ENCODE assay signal across 24 mouse cellular contexts in genomic region chr11:118375881-118376280, GRCm38 (mm10). TPM values are rescaled to one million over a fixed set of nuclear protein-coding genes. Genes with fewer than 3 reads are reported as not detected.
DNase-seq lines count a peak whose midpoint lies in the region; ATAC-seq and TF ChIP-seq lines count a peak whose summit lies in the region.
"Had no signal": no experiment of that assay in that cellular context is flagged by ENCODE, and none has a peak within 500 bp of the region (broad histone marks: within the 10 kb centered on the region; RNA-seq: fewer than 3 reads in every experiment).

No protein-coding gene starts in this region.

- no peak overlapping the region for H3K9ac ChIP-seq in kidney, postnatal 0 days (ENCODE audit: low read depth, low read length)
- H3K9ac ChIP-seq: forebrain, embryonic 15.5 days; neural tube, embryonic 15.5 days; stomach, embryonic 15.5 days had no signal

- no peaks in the 10 kb centered on the region for H3K36me3 ChIP-seq in kidney, postnatal 0 days (ENCODE audit: insufficient read depth, low read length)
- H3K36me3 ChIP-seq: forebrain, embryonic 15.5 days; heart, embryonic 10.5 days; neural tube, embryonic 15.5 days; stomach, embryonic 15.5 days had no signal

- peak; percentile 66 to 72 for DNase-seq in adrenal gland, adult (ENCODE audit: inconsistent age in 2 of 2, low spot score in 1 of 2)
- no peak for DNase-seq in adrenal gland, adult 8-10 months
- DNase-seq in kidney, postnatal 0 days (ENCODE audit: low spot score), result peak; percentile 69
- DNase-seq in kidney, adult 18-20 months, result no peak
- DNase-seq in urinary bladder, postnatal 14 days (ENCODE audit: low spot score), result peak; percentile 9
- DNase-seq in urinary bladder, postnatal 25 days (ENCODE audit: low spot score), result no peak
- peak; percentile 55 to 56 for DNase-seq in urinary bladder, postnatal 4 days (ENCODE audit: low spot score in 2 of 2)
- DNase-seq: heart, postnatal 36 days; kidney, adult 11 months; lung, adult 2 months; lung, postnatal 36 days; midbrain, embryonic 14.5 days had no signal

- H3K27me3 ChIP-seq in kidney, postnatal 0 days (ENCODE audit: insufficient read depth, low read length), result no peaks in the 10 kb centered on the region
- H3K27me3 ChIP-seq: forebrain, embryonic 15.5 days; neural tube, embryonic 15.5 days; stomach, embryonic 15.5 days had no signal

- H3K27ac ChIP-seq in kidney, postnatal 0 days, result no peak overlapping the region
- H3K27ac ChIP-seq: forebrain, embryonic 15.5 days; heart, embryonic 10.5 days; neural tube, embryonic 15.5 days; stomach, embryonic 15.5 days had no signal

- H3K4me1 ChIP-seq in kidney, postnatal 0 days (replicated peaks; ENCODE audit: insufficient read depth, low read length), result no peaks in the 10 kb centered on the region; the same call in 1 of the 2 replicates
- H3K4me1 ChIP-seq: forebrain, embryonic 15.5 days had no signal

- no peak overlapping the region for H3K4me2 ChIP-seq in kidney, postnatal 0 days (ENCODE audit: low read length)
- H3K4me2 ChIP-seq: forebrain, embryonic 15.5 days; liver, embryonic 11.5 days; neural tube, embryonic 15.5 days; stomach, embryonic 15.5 days had no signal

- H3K9me3 ChIP-seq in kidney, postnatal 0 days (replicated peaks; ENCODE audit: low read length), result no peaks in the 10 kb centered on the region
- H3K9me3 ChIP-seq: forebrain, embryonic 15.5 days; heart, embryonic 10.5 days; neural tube, embryonic 15.5 days; stomach, embryonic 15.5 days had no signal

- no peak for TF ChIP-seq CTCF in kidney, postnatal 0 days (IDR thresholded peaks at IDR 0.05; ENCODE audit: low read depth)

- no peak overlapping the region for H3K4me3 ChIP-seq in kidney, postnatal 0 days (replicated peaks; ENCODE audit: low read depth, low read length)
- H3K4me3 ChIP-seq: erythroblast, embryonic 14.5 days; forebrain, embryonic 15.5 days; heart, embryonic 10.5 days; myocyte; neural tube, embryonic 15.5 days; stomach, embryonic 15.5 days had no signal

- no peak for ATAC-seq in kidney, postnatal 0 days (replicated peaks; ENCODE audit: low FRiP score, low read depth)
- no peak for ATAC-seq in megakaryocyte, adult 5-6 weeks (ENCODE audit: poor library complexity, severe bottlenecking)
- ATAC-seq: forebrain, embryonic 15.5 days; hindbrain, embryonic 16.5 days had no signal

- 33% methylated on average over 5 of the region's 5 CpGs for WGBS in kidney, postnatal 0 days

RNA-seq across cellular contexts. Expression of gene Timp2, which starts 20.3 kb away (rescaled TPM):
- 100 to 1,000 TPM in 3 of 4 experiments, 10 to 100 TPM in 1; 95.5 to 261 (median 186) TPM for total RNA-seq in adrenal gland, adult 8-10 months (2022)
- 81.0 and 88.4 TPM in 2 replicates for polyA plus RNA-seq in kidney, postnatal 0 days (2015; fragmentation: Nextera tagmentation; extraction: Ambion mirVana)
- 39.0 and 39.4 TPM in 2 replicates for total RNA-seq in megakaryocyte, adult 5-6 weeks (2015)
- total RNA-seq in megakaryocyte, adult 5-6 weeks (2017), result 26.4 and 49.5 TPM in 2 replicates
- total RNA-seq: MEL had no signal

RNA-seq across cellular contexts. Expression of gene Lgals3bp, which starts 26.0 kb away (rescaled TPM):
- 100 to 1,000 TPM in 2 of 4 experiments, 10 to 100 TPM in 2; 88.8 to 112 (median 98.8) TPM for total RNA-seq in adrenal gland, adult 8-10 months (2022)
- polyA plus RNA-seq in kidney, postnatal 0 days (2015; fragmentation: Nextera tagmentation; extraction: Ambion mirVana), result 68.8 and 80.3 TPM in 2 replicates
- total RNA-seq in megakaryocyte, adult 5-6 weeks (2015), result 63.8 and 78.5 TPM in 2 replicates
- 42.1 and 48.1 TPM in 2 replicates for total RNA-seq in megakaryocyte, adult 5-6 weeks (2017)

RNA-seq across cellular contexts. Expression of gene Cep295nl, which starts 33.6 kb away (rescaled TPM):
- total RNA-seq in adrenal gland, adult 8-10 months (2022), result 1 to 10 TPM in 2 of 4 experiments, under 1 TPM in 2; 0.41 to 2.9 (median 1.6) TPM
- polyA plus RNA-seq in kidney, postnatal 0 days (2015; fragmentation: Nextera tagmentation; extraction: Ambion mirVana), result 0.46 and 0.54 TPM in 2 replicates
- total RNA-seq in megakaryocyte, adult 5-6 weeks (2015), result 0.38 and 0.87 TPM in 2 replicates
- total RNA-seq in megakaryocyte, adult 5-6 weeks (2017), result 0.66 and 1.6 TPM in 2 replicates
- total RNA-seq: MEL had no signal
- polyA plus RNA-seq: erythroblast, embryonic 14.5 days; forebrain, embryonic 15.5 days; large intestine, adult 2 months; liver, embryonic 11.5 days; spleen, adult 2 months had no signal

RNA-seq across cellular contexts. Expression of gene Cant1, which starts 43.0 kb away (rescaled TPM):
- total RNA-seq in adrenal gland, adult 8-10 months (2022), result 10 to 100 TPM; 36.8 to 39.6 (median 37.9) TPM
- polyA plus RNA-seq in kidney, postnatal 0 days (2015; fragmentation: Nextera tagmentation; extraction: Ambion mirVana), result 25.7 and 25.8 TPM in 2 replicates
- total RNA-seq in megakaryocyte, adult 5-6 weeks (2015), result 18.9 and 19.2 TPM in 2 replicates
- total RNA-seq in megakaryocyte, adult 5-6 weeks (2017), result 16.9 and 19.0 TPM in 2 replicates

RNA-seq across cellular contexts. Expression of gene C1qtnf1, which starts 52.1 kb away (rescaled TPM):
- 10 to 100 TPM; 20.4 to 26.2 (median 24.3) TPM for total RNA-seq in adrenal gland, adult 8-10 months (2022)
- 13.0 and 15.0 TPM in 2 replicates for polyA plus RNA-seq in kidney, postnatal 0 days (2015; fragmentation: Nextera tagmentation; extraction: Ambion mirVana)
- total RNA-seq in megakaryocyte, adult 5-6 weeks (2015), result not detected in 2 replicates
- total RNA-seq in megakaryocyte, adult 5-6 weeks (2017), result not detected in 2 replicates
- polyA plus RNA-seq: erythroblast, embryonic 14.5 days had no signal

Comparison
In these comparisons a context has a peak if more than half of its experiments do, and no peak if none do; other contexts are left out.
1. DNase-seq: peak in adrenal gland, adult (2 of 2), kidney, postnatal 0 days (single experiment), urinary bladder, postnatal 14 days (single experiment) and urinary bladder, postnatal 4 days (2 of 2); none in adrenal gland, adult 8-10 months (single experiment), kidney, adult 18-20 months (single experiment) and urinary bladder, postnatal 25 days (single experiment).